Mouse (Mus musculus): ENCODE results near the gene Slx4ip. TPM values are rescaled to one million over a fixed set of nuclear protein-coding genes. Genes with fewer than 3 reads are reported as not detected.
A peak's percentile ranks its signal among the peaks of the same experiment; 100 is the strongest.

Gene Slx4ip
- polyA plus RNA-seq, 1 experiment from 2014 or later = 9.7 TPM

- Histone ChIP-seq H3K9ac (ENCODE audit: low read length) (no peak overlapping the region), H3K4me1 (replicated peaks; ENCODE audit: control insufficient read depth, insufficient read depth, low read length) (peaks cover 41% of the 10 kb centered on the region), H3K27ac (ENCODE audit: low read depth, low read length) (peak overlapping the region; percentile 70), H3K27me3 (ENCODE audit: control insufficient read depth, insufficient read depth, low read length) (0 out of 2 replicates have a peak, but pooled peaks cover 2% of the 10 kb centered on the region), H3K4me2 (ENCODE audit: low read depth, low read length, severe bottlenecking) (peak overlapping the region; percentile 34; the same call in 1 of the 2 replicates), H3K4me3 (ENCODE audit: low read depth, low read length) (no peak overlapping the region), H3K36me3 (ENCODE audit: control insufficient read depth, insufficient read depth, low read length) (no peaks in the 10 kb centered on the region), H3K9me3 (ENCODE audit: control insufficient read depth, low read length) (no peaks in the 10 kb centered on the region)
- DNase-seq (ENCODE audit: low spot score) (no peak), ATAC-seq (replicated peaks; ENCODE audit: low FRiP score) (peak; percentile 63)
- 11% methylated on average over 4 of the region's 4 CpGs for WGBS
Observed at GRCm38 (mm10) chr2:137110214-137110898, 219.3 kb downstream of the Slx4ip start.

- Histone ChIP-seq H3K4me1 (replicated peaks; ENCODE audit: control insufficient read depth, insufficient read depth, low read length) (peaks cover 28% of the 10 kb centered on the region), H3K9ac (ENCODE audit: low read length) (peak overlapping the region; percentile 77), H3K27ac (ENCODE audit: low read depth, low read length) (peak overlapping the region; percentile 64), H3K4me3 (ENCODE audit: low read depth, low read length) (peak overlapping the region; percentile 65), H3K9me3 (ENCODE audit: control insufficient read depth, low read length) (no peaks in the 10 kb centered on the region), H3K27me3 (ENCODE audit: control insufficient read depth, insufficient read depth, low read length) (no peaks in the 10 kb centered on the region), H3K4me2 (ENCODE audit: low read depth, low read length, severe bottlenecking) (peak overlapping the region; percentile 88), H3K36me3 (ENCODE audit: control insufficient read depth, insufficient read depth, low read length) (no peaks in the 10 kb centered on the region)
- under 1% methylated on average over 10 of the region's 12 CpGs for WGBS
- DNase-seq (ENCODE audit: low spot score) (peak; percentile 65), ATAC-seq (replicated peaks; ENCODE audit: low FRiP score) (no peak)
Observed at GRCm38 (mm10) chr2:137113288-137114061, 222.5 kb downstream of the Slx4ip start.

DNA sequence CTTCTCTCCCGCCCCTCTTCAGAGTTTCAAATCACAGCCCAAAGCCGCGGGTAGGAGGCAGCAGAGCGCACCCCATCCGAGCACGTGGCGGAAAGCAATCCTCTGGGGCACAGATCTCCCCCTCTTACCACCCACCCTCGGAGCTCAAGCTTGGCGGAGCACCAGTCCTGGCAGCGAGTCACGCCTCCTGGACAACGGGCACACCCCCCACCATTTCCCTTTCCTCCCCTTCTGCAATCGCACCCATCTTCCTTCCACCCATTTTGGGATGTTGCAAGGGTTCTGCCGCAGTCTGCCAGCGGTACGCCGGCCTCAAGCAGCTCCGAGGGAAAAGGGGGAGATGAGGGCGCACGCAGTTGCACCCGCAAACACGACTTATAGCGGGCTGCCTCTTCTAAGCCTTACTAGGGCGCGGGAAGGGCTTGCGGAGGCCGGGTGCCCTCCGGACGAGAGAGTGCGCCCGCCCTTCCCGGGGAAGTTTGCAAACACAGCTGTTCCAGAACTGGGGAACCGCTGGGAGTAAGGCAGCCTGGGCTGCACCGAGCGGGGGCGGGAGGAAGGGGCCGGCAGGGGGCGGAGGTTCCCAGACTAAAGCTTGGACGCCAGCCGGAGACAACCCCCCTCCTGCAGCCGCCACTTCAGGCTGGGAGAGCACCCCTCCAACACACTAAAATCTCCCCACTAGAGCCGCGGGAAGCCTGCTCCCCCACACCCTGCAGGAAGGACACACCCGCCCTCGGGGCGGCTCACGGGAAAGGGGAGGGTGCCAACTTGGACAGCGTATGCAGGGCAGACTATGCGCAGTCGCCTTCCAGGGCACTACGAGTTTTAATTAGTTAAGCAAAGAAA, 223.5 kb downstream of the Slx4ip start:
- peak overlapping the region; percentile 72 for H3K27ac ChIP-seq (ENCODE audit: low read depth, low read length)
- H3K4me2 ChIP-seq (ENCODE audit: low read depth, low read length, severe bottlenecking) = peak overlapping the region; percentile 88
- peaks cover 21% of the 10 kb centered on the region for H3K4me1 ChIP-seq (replicated peaks; ENCODE audit: control insufficient read depth, insufficient read depth, low read length)
- no peaks in the 10 kb centered on the region for H3K9me3 ChIP-seq (ENCODE audit: control insufficient read depth, low read length)
- under 1% methylated on average over 51 of the region's 51 CpGs for WGBS
- ATAC-seq (replicated peaks; ENCODE audit: low FRiP score) = peak; percentile 32
- H3K27me3 ChIP-seq (ENCODE audit: control insufficient read depth, insufficient read depth, low read length) = no peaks in the 10 kb centered on the region
- no peaks in the 10 kb centered on the region for H3K36me3 ChIP-seq (ENCODE audit: control insufficient read depth, insufficient read depth, low read length)
- DNase-seq (ENCODE audit: low spot score) = peak; percentile 89
- peak overlapping the region; percentile 77 for H3K9ac ChIP-seq (ENCODE audit: low read length)
- peak overlapping the region; percentile 65 for H3K4me3 ChIP-seq (ENCODE audit: low read depth, low read length)

DNA sequence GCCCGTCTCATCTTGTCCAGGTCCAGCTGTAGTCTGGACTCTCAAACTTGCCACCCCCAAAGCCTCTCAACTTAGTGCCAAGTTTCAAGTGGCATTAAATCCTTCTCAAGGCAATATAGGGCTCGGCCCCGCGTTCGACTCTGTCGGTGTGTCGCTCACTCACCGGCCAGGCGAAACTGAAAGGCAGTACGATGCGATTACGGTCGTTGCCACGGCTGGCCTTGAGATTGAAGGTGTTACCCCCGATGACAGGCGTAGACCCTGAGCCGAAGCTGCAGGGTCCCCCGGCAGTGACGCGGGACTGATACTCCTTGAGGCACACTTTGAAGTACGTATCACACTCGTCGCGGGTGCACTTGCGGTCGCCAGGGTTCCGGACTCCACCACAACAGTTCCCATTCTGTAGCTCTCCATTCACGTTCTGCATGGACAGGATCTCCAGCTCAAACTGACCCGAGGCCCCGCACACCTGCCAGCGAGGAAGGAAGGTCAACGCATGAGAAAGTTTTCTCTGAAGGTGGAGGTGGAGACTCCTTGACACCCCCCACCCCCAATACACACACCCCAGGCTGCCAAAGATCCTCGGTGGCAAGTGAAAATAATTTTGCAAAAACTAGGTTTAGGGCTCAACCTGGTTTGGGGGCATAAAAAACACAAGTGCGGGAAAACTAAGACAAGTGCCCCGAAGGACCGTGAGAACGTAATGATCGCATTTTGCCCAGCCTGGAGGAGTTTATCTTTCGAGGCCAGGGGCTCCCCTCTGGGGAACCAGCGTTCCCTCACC, 224.4 kb downstream of the Slx4ip start:
- no peaks in the 10 kb centered on the region for H3K9me3 ChIP-seq (ENCODE audit: control insufficient read depth, low read length)
- H3K27ac ChIP-seq (ENCODE audit: low read depth, low read length) = peak overlapping the region; percentile 91
- DNase-seq (ENCODE audit: low spot score) (peak; percentile 74), ATAC-seq (replicated peaks; ENCODE audit: low FRiP score) (no peak)
- peak overlapping the region; percentile 88 for H3K4me2 ChIP-seq (ENCODE audit: low read depth, low read length, severe bottlenecking)
- whole genome bisulfite sequencing = under 1% methylated on average over 40 of the region's 40 CpGs
- no peaks in the 10 kb centered on the region; the same call in 1 of the 2 replicates for H3K27me3 ChIP-seq (ENCODE audit: control insufficient read depth, insufficient read depth, low read length)
- no peaks in the 10 kb centered on the region for H3K36me3 ChIP-seq (ENCODE audit: control insufficient read depth, insufficient read depth, low read length)
- peak overlapping the region; percentile 65 for H3K4me3 ChIP-seq (ENCODE audit: low read depth, low read length)
- H3K4me1 ChIP-seq (replicated peaks; ENCODE audit: control insufficient read depth, insufficient read depth, low read length) = peaks cover 15% of the 10 kb centered on the region; the same call in 1 of the 2 replicates
- H3K9ac ChIP-seq (ENCODE audit: low read length) = peak overlapping the region; percentile 77

DNA sequence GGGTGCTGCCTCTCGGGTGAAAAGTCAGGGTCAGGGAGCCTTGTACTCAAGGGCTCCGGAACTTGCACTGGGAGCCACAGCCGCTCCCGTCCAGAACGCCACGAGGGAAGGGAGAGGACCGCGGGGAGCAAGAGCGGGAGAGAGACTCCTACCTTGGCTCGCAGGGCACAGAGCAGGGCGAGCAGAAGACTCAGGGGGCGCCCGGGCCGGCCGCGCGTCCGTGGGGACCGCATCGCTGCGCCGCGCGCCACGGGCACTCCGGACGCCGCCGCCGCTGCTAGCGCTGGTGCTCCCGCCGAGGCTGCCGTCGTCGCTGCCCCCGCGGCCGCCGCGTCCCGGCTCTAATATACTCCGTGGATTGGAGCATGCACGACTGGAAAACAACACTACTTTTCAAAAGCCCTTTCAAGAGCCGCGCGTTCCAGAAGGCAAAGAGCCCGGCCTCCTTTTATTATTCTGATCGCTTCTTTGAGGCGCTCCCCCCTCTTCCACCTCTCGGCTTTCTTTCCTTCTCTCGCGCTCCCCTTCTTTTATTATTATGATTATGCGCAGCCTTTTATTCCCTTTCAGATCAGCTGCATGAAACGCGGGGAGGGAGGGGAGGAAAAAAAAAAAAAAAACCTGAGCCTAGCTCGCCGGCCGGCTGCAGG, 225.1 kb downstream of the Slx4ip start, which contains the start of gene Jag1:
Gene Jag1 (minus strand): TSS at position 620 of the 650 bp plus-strand sequence.
- Histone ChIP-seq H3K4me1 (replicated peaks; ENCODE audit: control insufficient read depth, insufficient read depth, low read length) (peaks cover 10% of the 10 kb centered on the region; the same call in 1 of the 2 replicates), H3K4me2 (ENCODE audit: low read depth, low read length, severe bottlenecking) (peak within 1 kb of the TSS; percentile 88), H3K4me3 (ENCODE audit: low read depth, low read length) (peak within 1 kb of the TSS; percentile 65), H3K9me3 (ENCODE audit: control insufficient read depth, low read length) (no peaks in the 10 kb centered on the region), H3K36me3 (ENCODE audit: control insufficient read depth, insufficient read depth, low read length) (no peaks in the 10 kb centered on the region), H3K9ac (ENCODE audit: low read length) (peak within 1 kb of the TSS; percentile 77), H3K27ac (ENCODE audit: low read depth, low read length) (peak within 1 kb of the TSS; percentile 91), H3K27me3 (ENCODE audit: control insufficient read depth, insufficient read depth, low read length) (no peaks in the 10 kb centered on the region; the same call in 1 of the 2 replicates)
- ATAC-seq (replicated peaks; ENCODE audit: low FRiP score) (peak; percentile 53), DNase-seq (ENCODE audit: low spot score) (peak; percentile 87)
- under 1% methylated on average over 56 of the region's 59 CpGs for WGBS

DNA sequence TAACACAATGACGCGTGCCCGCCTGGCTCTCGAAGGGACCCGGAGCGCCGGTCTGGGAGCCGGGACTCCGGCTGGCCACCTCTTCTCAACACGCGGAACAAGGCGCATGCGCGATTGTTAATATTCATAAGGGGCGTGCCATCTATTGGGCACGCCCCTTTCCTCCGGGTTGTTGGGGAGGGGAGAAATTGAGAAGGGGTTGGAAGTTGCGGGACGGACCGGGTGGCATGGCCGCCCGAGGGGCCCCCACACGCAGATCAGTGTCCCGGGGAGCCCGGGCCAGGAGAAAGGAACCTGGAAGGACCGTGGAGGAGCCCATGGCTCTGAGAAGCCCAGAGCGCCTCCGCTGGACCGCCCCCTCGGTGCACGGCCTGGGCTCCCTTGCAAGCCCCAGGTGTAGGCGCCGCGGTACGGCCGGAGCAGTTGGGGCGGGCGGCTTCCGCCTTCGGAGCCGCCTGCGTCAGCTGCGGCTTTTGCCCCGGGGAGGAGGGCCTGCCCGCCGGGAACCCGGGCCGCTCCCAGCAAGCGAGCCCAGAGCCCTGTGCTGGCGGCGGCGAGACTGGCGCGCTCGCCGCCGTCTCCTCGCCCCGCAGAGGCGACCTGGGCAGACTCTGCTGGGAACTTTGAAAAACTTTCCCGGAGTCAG, 225.8 kb downstream of the Slx4ip start:
- under 1% methylated on average over 61 of the region's 61 CpGs for WGBS
- H3K27me3 ChIP-seq (ENCODE audit: control insufficient read depth, insufficient read depth, low read length) = no peaks in the 10 kb centered on the region; the same call in 1 of the 2 replicates
- peak; percentile 83 for ATAC-seq (replicated peaks; ENCODE audit: low FRiP score)
- H3K4me3 ChIP-seq (ENCODE audit: low read depth, low read length) = peak overlapping the region; percentile 65
- H3K4me2 ChIP-seq (ENCODE audit: low read depth, low read length, severe bottlenecking) = peak overlapping the region; percentile 88
- peaks cover 6% of the 10 kb centered on the region; the same call in 1 of the 2 replicates for H3K4me1 ChIP-seq (replicated peaks; ENCODE audit: control insufficient read depth, insufficient read depth, low read length)
- H3K9me3 ChIP-seq (ENCODE audit: control insufficient read depth, low read length) = no peaks in the 10 kb centered on the region
- DNase-seq (ENCODE audit: low spot score) = peak; percentile 94
- peak overlapping the region; percentile 91 for H3K27ac ChIP-seq (ENCODE audit: low read depth, low read length)
- H3K9ac ChIP-seq (ENCODE audit: low read length) = peak overlapping the region; percentile 77
- H3K36me3 ChIP-seq (ENCODE audit: control insufficient read depth, insufficient read depth, low read length) = no peaks in the 10 kb centered on the region

DNA sequence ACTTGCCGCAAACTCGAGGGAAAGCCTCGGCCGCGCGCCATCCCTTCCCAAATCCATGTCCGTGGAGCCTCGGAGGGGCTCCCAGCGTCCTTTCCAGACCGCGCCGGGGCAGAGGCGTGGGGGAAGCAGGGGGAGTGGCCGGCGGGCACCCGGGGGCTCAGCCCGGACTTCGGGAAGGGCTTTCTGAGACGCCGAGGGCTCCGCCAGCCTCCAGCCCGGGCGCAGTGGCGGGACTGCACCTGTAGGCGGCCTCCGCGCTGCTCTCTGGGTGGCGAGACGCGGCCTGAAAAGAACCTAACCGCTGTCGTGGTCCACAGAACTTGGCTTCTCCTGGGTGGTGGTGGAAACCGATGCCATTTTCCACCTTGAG, 226.3 kb downstream of the Slx4ip start:
- peak overlapping the region; percentile 91 for H3K27ac ChIP-seq (ENCODE audit: low read depth, low read length)
- no peaks in the 10 kb centered on the region for H3K36me3 ChIP-seq (ENCODE audit: control insufficient read depth, insufficient read depth, low read length)
- H3K4me3 ChIP-seq (ENCODE audit: low read depth, low read length) = peak overlapping the region; percentile 65
- under 1% methylated on average over 33 of the region's 33 CpGs for WGBS
- H3K9ac ChIP-seq (ENCODE audit: low read length) = peak overlapping the region; percentile 77
- H3K27me3 ChIP-seq (ENCODE audit: control insufficient read depth, insufficient read depth, low read length) = no peaks in the 10 kb centered on the region; the same call in 1 of the 2 replicates
- DNase-seq (ENCODE audit: low spot score) (peak; percentile 94), ATAC-seq (replicated peaks; ENCODE audit: low FRiP score) (peak; percentile 67)
- H3K4me1 ChIP-seq (replicated peaks; ENCODE audit: control insufficient read depth, insufficient read depth, low read length) = peaks cover 6% of the 10 kb centered on the region; the same call in 1 of the 2 replicates
- no peaks in the 10 kb centered on the region for H3K9me3 ChIP-seq (ENCODE audit: control insufficient read depth, low read length)
- peak overlapping the region; percentile 88 for H3K4me2 ChIP-seq (ENCODE audit: low read depth, low read length, severe bottlenecking)
